Mouse (Mus musculus): ENCODE measurements around the gene Dlg4.

- TF ChIP-seq POLR2A (IDR thresholded peaks at IDR 0.05; ENCODE audit: low read depth, low read length) (no peak), CTCF (conservative IDR thresholded peaks at IDR 0.05; ENCODE audit: insufficient read depth, insufficient read length, low read depth, low read length) (no peak)
Observed at GRCm38 (mm10) chr11:70017199-70017767, 541 bp downstream of the Dlg4 start.
